Mouse (Mus musculus) gastrocnemius, adult 2 months (tissue): Measurements from ENCODE around the gene Spag16. TPM values are rescaled to one million over a fixed set of nuclear protein-coding genes. Genes with fewer than 3 reads are reported as not detected.
"Not testable (repeated sequence)": the region's sequence is repeated elsewhere in the genome, so short reads cannot be mapped to it uniquely, and the experiment has no call there.

Source experiments
- DNase-seq: peaks from one replicate; pipeline ENCODE4 v3.0.0; 2022
- H3K27ac ChIP-seq: fragments of 200-600 bp; 2 replicates; pipeline ENCODE4 v1.8.1; 2022; ENCODE audit warnings: mild to moderate bottlenecking
- H3K4me3 ChIP-seq: fragments of 200-600 bp; 2 replicates; pipeline ENCODE4 v1.8.1; 2022; ENCODE audit warnings: mild to moderate bottlenecking, moderate library complexity
- CTCF ChIP-seq: fragments of 200-600 bp; IDR thresholded peaks from 2 replicates; pipeline ENCODE4 v1.8.1; 2022; ENCODE audit warnings: antibody characterized with exemption, mild to moderate bottlenecking, moderate library complexity
- intact Hi-C: fragments of 180-260 bp; cut with DNase I; formaldehyde crosslinking; loops from one replicate; pipeline ENCODE4 v1.15.1; 2025
- long read RNA-seq, 2 experiments: library from polyadenylated mRNA; stranded (forward); transcript quantifications; one replicate each; pipeline ENCODE4 v2.0.0; 2021
- total RNA-seq, 2 experiments: library from RNA; stranded (reverse); gene quantifications; 2 replicates each; pipeline ENCODE4 v1.2.3; 2021

Gene Spag16
- not detected for total RNA-seq
- long read RNA-seq, experiment 1 = 0 reads
- long read RNA-seq, experiment 2 = 0 reads

DNA sequence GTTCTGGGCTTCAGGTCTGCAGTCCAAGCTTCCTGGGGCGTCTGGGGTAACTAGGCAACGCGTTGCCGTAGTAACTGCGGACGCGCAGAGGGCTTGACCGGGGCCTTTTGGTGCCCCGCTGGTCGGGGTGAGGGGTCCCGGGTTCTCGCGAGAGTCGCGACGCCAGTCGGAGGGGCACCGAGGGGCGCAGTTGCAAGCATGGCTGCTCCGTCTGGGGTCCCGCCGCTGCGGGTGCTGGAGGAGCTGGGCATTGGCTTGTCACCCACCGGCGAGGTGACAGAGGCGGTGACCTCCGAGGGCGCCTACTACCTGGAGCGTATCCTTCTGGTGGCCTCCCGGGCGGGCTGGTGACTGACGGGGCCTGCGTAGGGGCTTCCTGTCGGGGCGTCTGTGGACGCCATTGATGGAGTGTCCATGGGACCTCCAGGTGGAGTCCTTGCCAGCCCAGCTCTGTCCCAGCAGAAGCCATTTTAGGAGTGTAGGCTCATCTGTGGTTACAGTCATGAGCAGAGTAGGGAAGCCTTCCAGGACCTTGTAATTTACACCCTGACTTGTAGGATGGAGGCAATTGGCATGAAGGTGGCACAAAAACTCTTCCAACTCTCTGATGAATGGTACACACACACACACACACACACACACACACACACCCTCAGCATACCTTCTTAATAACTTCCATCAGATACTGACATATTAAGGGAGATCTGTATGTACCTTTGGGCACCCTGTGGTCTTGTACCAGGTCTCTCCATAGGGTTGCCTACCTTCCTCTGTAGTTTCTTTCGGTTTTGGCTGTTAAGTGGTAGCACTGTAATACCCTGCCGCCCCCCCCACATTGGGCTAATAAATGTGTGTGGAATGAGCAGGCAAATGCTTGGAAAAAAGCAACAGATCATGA lies at the start of gene Spag16:
TSS of gene Spag16 (plus strand) at position 165 of the 898 bp plus-strand sequence.
- H3K4me3 ChIP-seq = peak within 1 kb of the TSS; percentile 62
- no peak for TF ChIP-seq CTCF
- DNase-seq = peak; percentile 16
- H3K27ac ChIP-seq = no peak within 1 kb of the TSS
- intact Hi-C loops = no loop called here

DNA sequence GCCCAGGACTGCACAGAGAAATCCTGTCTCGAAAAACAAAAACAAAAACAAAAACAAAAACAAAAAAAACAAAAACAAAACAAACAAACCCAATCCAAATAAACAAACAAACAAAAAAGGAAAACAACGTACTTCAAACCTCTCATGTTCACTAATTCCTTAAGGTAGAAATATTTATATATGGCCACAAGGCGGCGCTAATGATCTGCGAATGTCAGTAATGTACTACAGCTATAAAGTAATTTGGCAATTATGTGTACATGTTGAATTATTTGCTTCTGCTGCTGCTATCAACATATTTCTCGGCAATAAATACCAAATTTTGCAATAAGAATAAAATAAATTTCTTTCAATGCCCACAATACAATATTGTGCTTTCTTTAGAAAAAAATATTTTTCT lies 41.6 kb upstream of the Spag16 start:
- DNase-seq = peak; percentile 24
- intact Hi-C loops = no loop called here
- TF ChIP-seq CTCF = peak; percentile 67

DNA sequence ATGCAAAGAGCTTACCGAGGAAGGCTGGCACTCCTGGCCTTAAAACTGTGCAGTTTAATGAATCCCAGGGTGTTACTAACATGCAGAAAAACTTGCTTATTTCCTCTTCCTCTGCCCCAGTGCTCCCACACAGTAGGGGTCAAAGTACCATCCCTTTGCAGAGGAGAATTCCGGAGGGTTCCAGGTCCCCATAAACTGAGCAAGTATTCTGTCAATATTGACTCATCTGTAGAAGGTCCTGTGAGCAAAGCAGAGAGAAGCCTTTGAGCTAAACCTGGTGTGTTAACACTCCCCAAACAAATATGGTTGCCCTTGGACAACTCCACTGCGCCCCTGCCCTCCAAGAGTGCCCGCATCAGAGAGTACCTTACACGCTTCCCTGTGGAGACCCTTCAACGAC lies 40.1 kb upstream of the Spag16 start:
- H3K27ac ChIP-seq = no peak overlapping the region
- no peak overlapping the region for H3K4me3 ChIP-seq
- DNase-seq = no peak
- intact Hi-C loops = no loop called here
- no peak for TF ChIP-seq CTCF

More for the DNA sequence above, 41.6 kb upstream of the Spag16 start:
- H3K4me3 ChIP-seq = no peak overlapping the region
- H3K27ac ChIP-seq = no peak overlapping the region

DNA sequence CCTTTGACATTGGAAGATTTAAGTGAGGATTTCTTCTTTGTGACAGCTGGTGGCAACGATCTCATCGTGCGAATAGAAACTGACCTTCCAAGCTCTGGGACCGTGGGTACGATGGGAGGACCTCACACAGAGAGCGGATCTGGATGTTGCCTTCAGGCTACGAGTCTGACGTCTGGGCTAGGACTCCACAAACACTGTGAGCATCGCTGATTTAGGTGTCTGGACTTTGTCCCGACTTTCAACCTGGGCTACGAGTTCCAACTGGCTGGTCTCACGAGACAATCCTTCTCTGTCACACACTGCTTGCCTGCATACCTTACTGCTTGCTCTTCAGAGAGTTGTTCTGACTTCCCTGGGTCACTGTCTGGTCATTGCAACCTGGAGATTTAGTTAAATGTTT lies 39.4 kb upstream of the Spag16 start:
- no peak for TF ChIP-seq CTCF
- H3K4me3 ChIP-seq = no peak overlapping the region
- H3K27ac ChIP-seq = no peak overlapping the region
- intact Hi-C loops = no loop called here
- DNase-seq = no peak

DNA sequence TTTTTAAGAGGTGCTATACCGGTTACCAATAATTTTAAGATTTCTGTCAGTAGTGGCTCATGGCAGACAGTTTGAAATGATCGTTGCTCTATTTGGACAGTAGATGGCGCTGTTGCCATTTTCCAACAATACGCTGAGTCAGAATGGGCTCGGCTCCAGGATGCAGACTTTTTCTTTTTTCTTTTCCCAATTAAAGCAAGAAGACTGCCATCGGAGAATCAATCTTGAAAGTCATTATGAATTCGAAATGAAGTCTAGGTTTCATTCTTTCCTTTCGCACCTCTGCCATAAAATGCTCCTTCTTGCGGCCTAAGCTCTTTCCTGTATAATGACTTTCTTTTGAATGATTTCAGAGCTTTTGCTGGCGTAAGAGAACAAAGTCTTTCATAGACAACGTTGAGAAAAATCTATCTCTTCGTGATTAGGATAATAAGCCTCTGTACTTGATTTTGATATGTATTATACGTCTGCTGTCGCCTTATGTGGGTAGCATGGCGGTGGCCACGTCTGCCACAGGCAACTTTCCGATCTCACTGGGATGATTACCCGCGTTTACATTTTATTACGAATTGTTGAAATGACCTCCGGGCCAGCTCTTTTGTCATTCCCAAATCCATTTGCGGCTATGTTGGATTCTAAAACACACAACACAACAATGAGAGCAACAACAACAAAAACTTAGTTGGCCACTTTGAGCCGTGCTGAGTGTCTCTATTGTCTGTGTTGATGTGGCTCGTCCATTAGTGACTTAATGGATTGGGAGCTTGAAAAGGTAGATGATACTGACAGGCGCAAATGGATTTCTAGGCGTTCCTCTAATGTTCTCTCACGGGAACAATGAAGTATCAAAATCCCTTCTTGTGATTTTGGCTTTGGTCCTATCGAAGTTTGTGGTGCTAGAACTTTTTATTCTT lies 36.2 kb upstream of the Spag16 start:
- Histone ChIP-seq H3K27ac (no peak overlapping the region), H3K4me3 (peak overlapping the region; percentile 64)
- DNase-seq = peak; percentile 45
- TF ChIP-seq CTCF = peak; percentile 82
- intact Hi-C loops = no loop called here

DNA sequence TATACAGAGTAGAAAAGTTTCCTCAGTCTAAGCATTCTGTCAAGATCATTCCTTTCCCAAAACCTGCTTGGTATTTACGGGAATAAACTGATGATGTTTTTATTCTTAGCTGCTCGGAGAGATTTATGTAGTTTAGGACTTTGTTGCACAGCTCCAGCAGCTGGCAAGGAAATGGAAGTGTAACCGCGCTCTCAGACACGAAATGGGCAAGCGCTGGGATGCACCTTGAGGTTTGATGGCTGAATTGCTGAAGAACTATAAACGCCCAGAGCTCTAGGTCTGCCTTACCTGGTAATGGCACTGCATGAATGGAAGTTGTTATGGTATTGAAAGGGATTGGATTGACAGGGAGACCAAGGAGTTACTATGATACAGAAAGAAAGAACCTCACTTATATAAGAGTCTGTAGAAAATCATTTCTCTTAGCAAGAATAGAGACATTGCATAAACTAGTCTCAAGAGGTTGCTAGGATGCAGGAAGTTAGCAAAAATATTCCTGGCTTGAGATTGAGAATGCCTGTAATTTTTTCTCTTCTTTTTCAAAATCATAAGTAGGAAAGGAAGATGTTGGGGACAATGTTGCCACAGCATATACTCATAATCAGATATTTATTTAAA lies 27.7 kb upstream of the Spag16 start:
- no peak for DNase-seq
- Histone ChIP-seq H3K4me3 (no peak overlapping the region), H3K27ac (no peak overlapping the region)
- intact Hi-C loops = no loop called here
- TF ChIP-seq CTCF = no peak

DNA sequence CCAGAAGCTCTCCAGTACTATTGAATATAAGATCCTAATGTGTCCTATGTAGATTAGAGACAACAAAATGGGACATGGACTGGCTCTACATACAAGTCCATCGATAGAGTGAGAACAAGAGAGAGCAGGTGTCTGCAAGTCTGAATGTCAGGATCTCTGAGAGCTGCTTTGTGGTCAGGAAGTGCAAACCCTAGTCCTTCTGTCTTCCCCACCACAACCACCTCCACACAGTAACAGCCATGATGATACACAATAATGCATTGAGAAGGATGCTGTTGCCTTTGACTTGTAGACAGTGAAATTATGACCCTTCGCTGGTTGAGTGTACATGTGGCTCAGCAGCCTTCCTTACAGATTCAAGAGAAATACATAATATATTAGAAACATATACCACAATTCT lies 16.6 kb upstream of the Spag16 start:
- TF ChIP-seq CTCF = no peak
- intact Hi-C loops = no loop called here
- H3K27ac ChIP-seq = no peak overlapping the region
- H3K4me3 ChIP-seq = no peak overlapping the region
- no peak for DNase-seq

DNA sequence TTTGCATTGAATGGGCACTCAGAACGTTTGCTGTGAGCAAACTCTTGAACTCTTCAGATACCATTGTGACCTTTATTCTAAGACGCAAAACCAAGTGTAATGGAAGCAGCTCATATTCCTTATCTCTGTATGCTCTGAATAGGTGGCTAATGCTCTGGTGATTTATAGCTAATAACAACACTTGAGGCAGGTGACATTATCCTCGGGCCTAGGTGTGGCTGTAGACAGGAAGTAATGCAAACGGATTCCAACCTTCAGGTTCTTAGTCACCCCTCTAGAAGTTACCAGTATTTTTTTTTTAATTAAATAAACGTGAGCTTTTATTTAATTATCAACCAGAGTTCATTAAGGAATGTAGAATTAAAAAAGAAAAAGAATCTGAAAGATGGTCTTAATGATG lies 1.1 kb upstream of the Spag16 start:
- DNase-seq, H3K27ac ChIP-seq, H3K4me3 ChIP-seq, intact Hi-C loops: not testable (repeated sequence)

DNA sequence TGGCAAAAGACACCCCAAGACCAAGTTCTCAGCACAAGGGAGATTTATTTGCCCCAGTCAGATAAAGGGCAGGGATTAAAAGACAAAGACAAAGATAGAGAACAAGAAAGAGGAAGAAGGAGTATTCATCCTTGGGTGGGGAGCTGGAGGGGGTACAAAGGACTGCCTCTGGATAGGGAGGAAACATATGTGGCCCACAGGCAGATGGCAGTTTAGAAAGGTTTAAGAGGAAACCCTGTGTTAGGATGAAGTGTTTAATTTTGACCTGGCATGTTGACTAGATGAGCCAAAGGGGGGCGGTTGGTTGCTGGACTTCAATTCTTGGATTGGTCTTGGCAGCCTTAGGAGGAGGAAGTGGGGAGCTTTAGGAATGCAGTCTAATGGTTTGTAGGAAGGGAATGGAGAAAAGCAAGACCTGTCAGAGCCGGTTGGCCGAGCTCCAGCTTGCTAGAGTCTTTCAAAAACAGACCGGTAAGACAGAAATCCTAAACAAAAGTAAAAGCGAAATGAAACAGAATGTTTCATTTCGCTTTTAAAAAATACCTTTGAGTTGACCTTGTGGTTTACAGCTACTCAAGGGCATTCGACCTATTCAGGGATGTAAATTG lies 2.2 kb downstream of the Spag16 start:
- intact Hi-C loops = no loop called here
- H3K27ac ChIP-seq = no peak overlapping the region
- no peak overlapping the region for H3K4me3 ChIP-seq
- no peak for DNase-seq
- TF ChIP-seq CTCF = no peak

DNA sequence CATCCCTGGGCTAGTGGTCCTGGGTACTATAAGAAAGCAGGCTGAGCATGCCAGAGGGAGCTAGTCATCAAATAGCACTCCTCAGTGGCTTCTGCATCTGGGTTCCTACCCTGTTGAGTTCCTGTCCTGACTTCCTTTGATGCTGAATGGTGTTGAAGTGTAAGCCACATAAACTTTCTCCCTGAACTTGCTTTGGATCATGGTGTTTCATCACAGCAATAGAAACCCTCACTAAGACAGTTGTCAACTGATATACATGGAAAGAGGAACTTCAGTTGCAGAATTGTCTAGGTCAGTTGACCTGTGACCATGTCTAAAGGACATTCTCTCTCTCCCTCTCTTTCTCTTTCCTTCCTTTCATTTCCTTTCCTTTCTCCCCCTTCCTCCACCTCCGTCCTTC lies 3.8 kb downstream of the Spag16 start:
- DNase-seq = no peak
- Histone ChIP-seq H3K4me3 (no peak overlapping the region), H3K27ac (no peak overlapping the region)
- no peak for TF ChIP-seq CTCF
- intact Hi-C loops = no loop called here

DNA sequence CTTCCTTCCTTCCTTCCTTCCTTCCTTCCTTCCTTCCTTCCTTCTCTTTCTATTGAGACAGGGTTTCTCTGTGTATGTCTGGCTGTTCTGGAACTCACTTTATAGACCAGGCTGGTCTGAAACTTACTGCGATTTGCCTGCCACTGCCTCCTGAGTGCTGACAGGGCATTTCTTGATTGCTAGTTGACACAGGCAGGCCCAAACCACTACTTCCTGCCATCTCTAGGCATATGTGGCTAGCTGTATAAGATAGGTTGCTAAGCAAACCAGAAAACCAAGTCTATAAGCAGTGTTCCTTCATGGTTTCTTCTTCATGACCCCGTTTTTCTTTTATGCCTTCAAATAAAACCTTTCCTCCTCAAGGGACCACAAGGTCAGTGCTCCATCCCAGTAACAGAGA lies 4.2 kb downstream of the Spag16 start:
- TF ChIP-seq CTCF = no peak
- intact Hi-C loops = no loop called here

DNA sequence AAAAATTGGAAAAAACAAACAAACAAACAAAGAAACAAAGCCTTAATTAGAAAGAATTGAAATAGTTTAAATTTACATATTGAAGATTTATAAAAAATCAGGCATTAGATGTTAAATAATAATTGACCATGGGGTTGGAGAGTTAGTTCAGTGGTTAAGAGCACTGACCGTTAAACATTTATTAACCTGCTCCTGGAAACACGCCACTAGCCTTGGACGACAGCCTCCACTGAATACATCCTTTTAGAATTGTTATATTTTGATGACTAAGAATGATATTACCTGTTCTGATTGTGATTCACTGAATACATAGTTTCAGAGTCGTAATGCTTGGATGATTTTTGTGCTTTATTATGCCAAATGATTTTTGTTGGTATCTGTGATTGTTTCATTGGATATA lies 6.7 kb downstream of the Spag16 start:
- DNase-seq, H3K27ac ChIP-seq, H3K4me3 ChIP-seq, intact Hi-C loops: not testable (repeated sequence)

More for the DNA sequence above, 4.2 kb downstream of the Spag16 start:
- no peak overlapping the region for H3K4me3 ChIP-seq
- H3K27ac ChIP-seq = no peak overlapping the region
- no peak for DNase-seq
